Mouse (Mus musculus): ENCODE measurements around the gene Pnpt1. TPM values are rescaled to one million over a fixed set of nuclear protein-coding genes. Genes with fewer than 3 reads are reported as not detected.

The Pnpt1 gene
- total RNA-seq, 2 experiments from 2014 or later, result 22.9 to 27.5 TPM

Other genes with a start within 250 kb of the Pnpt1 start
- gene Ppp4r3b, start 42.1 kb downstream of the Pnpt1 start, total RNA-seq (2021), result 10 to 100 TPM; 40.1 to 41.5 TPM
- gene Cfap36, start 116.7 kb downstream of the Pnpt1 start, total RNA-seq (2021), result 10 to 100 TPM; 18.5 to 19.0 TPM
- 10 to 100 TPM; 12.9 to 13.5 TPM for gene Ccdc88a, start 242.9 kb downstream of the Pnpt1 start, total RNA-seq (2021)

All from heart, postnatal 14 days (tissue).